Mouse (Mus musculus) yolk sac, embryonic 10.5 days (tissue): Measurements from ENCODE around the gene Ahctf1.

Experiments
- DNase-seq: peaks from one replicate; pipeline ENCODE4 v3.0.0-alpha.2; 2017; ENCODE audit warnings: low spot score

Gene Ahctf1

DNA sequence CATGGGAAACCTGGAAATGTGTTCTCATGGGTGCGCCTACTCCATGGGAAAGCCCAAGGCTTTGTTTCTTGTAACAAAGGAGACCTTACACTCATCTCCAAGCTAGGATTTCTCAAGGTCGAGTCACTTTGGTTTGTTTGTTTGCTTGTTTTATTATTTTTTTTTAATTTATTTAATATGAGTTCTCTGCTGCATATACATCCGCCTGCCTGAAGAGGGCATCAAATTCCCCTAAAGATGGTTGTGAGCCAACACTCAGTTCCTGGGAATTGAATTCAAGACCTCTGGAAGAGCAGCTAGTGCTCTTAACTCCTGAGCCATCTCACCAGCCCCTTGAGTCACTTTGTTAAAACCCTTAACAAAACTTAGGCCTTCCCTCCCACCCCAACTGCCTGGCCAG lies 90.1 kb downstream of the Ahctf1 start:
- no peak for DNase-seq

DNA sequence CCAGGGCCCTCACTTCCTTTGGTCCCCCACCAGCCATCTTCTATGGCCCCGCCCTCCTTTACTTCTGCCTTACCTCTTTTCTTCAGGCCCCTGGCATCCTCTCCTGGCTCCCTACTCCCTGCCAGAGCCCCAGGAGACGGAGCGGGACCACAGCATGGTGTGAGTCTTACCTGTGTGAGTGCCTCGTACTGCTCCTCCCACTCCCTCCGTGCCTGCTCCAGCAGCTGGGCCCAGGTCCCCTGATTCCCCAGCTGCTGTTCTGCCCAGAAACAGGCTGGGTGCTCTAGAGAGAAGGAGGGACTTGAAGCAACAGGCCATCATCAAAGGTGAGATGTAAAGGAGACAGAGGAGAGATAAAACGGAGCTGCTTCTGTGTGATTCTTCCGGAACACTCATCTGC lies 90.8 kb downstream of the Ahctf1 start:
- DNase-seq, result no peak

DNA sequence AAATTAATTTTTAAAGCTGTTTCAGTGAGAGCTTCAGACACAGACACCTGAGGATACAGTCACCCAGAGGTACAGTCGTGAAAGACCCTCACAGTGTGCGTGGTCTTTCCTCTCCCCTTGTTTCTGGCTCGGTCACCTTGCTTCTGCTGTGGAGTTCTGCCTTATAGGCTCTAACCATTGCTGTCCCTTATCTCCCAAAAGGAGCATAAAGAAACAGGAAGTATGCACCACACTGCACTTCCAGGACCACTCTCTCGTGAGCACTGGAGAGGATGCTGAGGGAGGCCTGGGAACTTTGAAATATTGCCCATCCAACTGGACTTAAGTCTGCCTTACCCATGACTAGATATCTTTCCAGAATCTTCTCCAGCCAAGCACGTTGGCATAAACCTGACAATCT lies 92.7 kb downstream of the Ahctf1 start:
- no peak for DNase-seq

DNA sequence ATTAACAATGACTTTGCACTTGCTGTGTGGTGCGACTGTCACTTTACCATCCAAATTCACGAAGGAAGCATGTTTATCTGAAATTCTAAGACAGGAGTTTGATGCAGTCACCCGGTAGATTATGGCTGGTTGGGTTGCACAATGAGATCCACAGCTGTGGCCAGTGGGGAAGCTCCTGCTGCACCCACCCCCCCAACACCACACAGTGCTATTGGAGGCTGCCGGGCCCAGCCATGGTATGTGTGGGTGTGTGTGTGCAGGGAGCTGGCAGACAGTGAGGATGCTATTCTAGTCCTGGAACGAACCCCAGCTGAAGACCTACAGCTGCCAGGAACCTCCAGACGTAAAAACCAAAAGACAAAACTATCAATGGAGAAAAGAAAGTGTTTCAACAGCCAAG lies 94.1 kb downstream of the Ahctf1 start:
- DNase-seq, result no peak

- DNase-seq, result no peak
Measured at GRCm38 (mm10) chr1:179705154-179705553, 98.3 kb downstream of the Ahctf1 start.

DNA sequence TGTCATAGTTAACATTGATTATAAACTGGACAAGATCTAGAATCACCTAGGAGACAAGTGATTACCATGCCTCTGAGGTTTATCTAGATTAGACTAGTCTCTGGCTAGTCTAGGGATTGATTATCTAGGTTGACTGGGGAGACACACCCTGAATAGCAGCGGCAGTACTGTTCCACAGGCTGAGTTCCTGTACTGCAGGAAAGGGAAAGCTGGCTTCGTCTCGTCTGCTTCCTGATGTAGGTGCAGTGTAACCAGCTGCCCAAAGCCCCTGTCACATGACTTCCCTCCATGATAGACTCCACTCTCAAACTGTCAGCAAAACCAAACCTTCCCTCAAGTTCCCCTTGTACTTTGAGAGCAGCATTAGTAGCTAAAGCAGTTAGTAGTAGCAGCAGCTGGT lies 99.3 kb downstream of the Ahctf1 start:
- DNase-seq, result no peak
